Mouse (Mus musculus): ENCODE measurements around the gene Adcyap1r1. TPM values are rescaled to one million over a fixed set of nuclear protein-coding genes. Genes with fewer than 3 reads are reported as not detected.

The Adcyap1r1 gene
- total RNA-seq, 2 experiments from 2014 or later = 137 to 142 TPM

GRCm38 (mm10) chr6:55482471-55482870, 30.7 kb downstream of the Adcyap1r1 start:
- DNase-seq (ENCODE audit: extremely low spot score in 1 of 2, low spot score in 2 of 2) = no peak
- intact Hi-C loops (cut with DNase I) = no loop called here

GRCm38 (mm10) chr6:55483360-55483759, 31.6 kb downstream of the Adcyap1r1 start:
- DNase-seq (ENCODE audit: extremely low spot score in 1 of 2, low spot score in 2 of 2) = no peak
- intact Hi-C loops (cut with DNase I) = no loop called here

GRCm38 (mm10) chr6:55484224-55484623, 32.4 kb downstream of the Adcyap1r1 start:
- intact Hi-C loops (cut with DNase I) = no loop called here
- DNase-seq (ENCODE audit: extremely low spot score in 1 of 2, low spot score in 2 of 2) = peak in 1 of 2 experiments; percentile 44

GRCm38 (mm10) chr6:55485216-55485615, 33.4 kb downstream of the Adcyap1r1 start:
- intact Hi-C loops (cut with DNase I) = no loop called here
- no peak for DNase-seq (ENCODE audit: extremely low spot score in 1 of 2, low spot score in 2 of 2)

- intact Hi-C loops (cut with DNase I) = no loop called here
- no peak for DNase-seq (ENCODE audit: extremely low spot score in 1 of 2, low spot score in 2 of 2)
Observed at GRCm38 (mm10) chr6:55487726-55488125, 35.9 kb downstream of the Adcyap1r1 start.

- intact Hi-C loops (cut with DNase I) = no loop called here
- DNase-seq (ENCODE audit: extremely low spot score in 1 of 2, low spot score in 2 of 2) = no peak
Observed at GRCm38 (mm10) chr6:55496201-55496600, 44.4 kb downstream of the Adcyap1r1 start.

GRCm38 (mm10) chr6:55498753-55499152, 47.0 kb downstream of the Adcyap1r1 start:
- intact Hi-C loops (cut with DNase I) = no loop called here
- no peak for DNase-seq (ENCODE audit: extremely low spot score in 1 of 2, low spot score in 2 of 2)

- DNase-seq (ENCODE audit: extremely low spot score in 1 of 2, low spot score in 2 of 2) = no peak
- intact Hi-C loops (cut with DNase I) = loop anchor here (5.0 kb wide), 1 partner anchor 39 kb away; no protein-coding TSS in a partner anchor
Observed at GRCm38 (mm10) chr6:55501061-55501460, 49.3 kb downstream of the Adcyap1r1 start.

- DNase-seq (ENCODE audit: extremely low spot score in 1 of 2, low spot score in 2 of 2) = no peak
- intact Hi-C loops (cut with DNase I) = loop anchor here (5.0 kb wide), 1 partner anchor 40 kb away; no protein-coding TSS in a partner anchor
Observed at GRCm38 (mm10) chr6:55502309-55502708, 50.5 kb downstream of the Adcyap1r1 start.

- peak; percentile 46 to 72 for DNase-seq (ENCODE audit: extremely low spot score in 1 of 2, low spot score in 2 of 2)
- intact Hi-C loops (cut with DNase I) = loop anchor here (2.0 to 5.0 kb wide), 3 partner anchors 43 to 128 kb away; partner anchors contain the start of gene Ghrhr
Observed at GRCm38 (mm10) chr6:55504797-55505488, 53.2 kb downstream of the Adcyap1r1 start.

GRCm38 (mm10) chr6:55506519-55506918, 54.7 kb downstream of the Adcyap1r1 start:
- no peak for DNase-seq (ENCODE audit: extremely low spot score in 1 of 2, low spot score in 2 of 2)
- intact Hi-C loops (cut with DNase I) = loop anchor here (5.0 kb wide), 1 partner anchor 129 kb away; the partner anchor contains the start of gene Ghrhr

- intact Hi-C loops (cut with DNase I) = loop anchor here (5.0 kb wide), 1 partner anchor 132 kb away; the partner anchor contains the start of gene Ghrhr
- no peak for DNase-seq (ENCODE audit: extremely low spot score in 1 of 2, low spot score in 2 of 2)
Observed at GRCm38 (mm10) chr6:55509130-55509870, 57.5 kb downstream of the Adcyap1r1 start.

- peak; percentile 81 to 84 for DNase-seq (ENCODE audit: extremely low spot score in 1 of 2, low spot score in 2 of 2)
- intact Hi-C loops (cut with DNase I) = loop anchor here (2.0 kb wide), 1 partner anchor 279 kb away; no protein-coding TSS in a partner anchor
Observed at GRCm38 (mm10) chr6:55511212-55512065, 59.7 kb downstream of the Adcyap1r1 start.

- intact Hi-C loops (cut with DNase I) = no loop called here
- no peak for DNase-seq (ENCODE audit: extremely low spot score in 1 of 2, low spot score in 2 of 2)
Observed at GRCm38 (mm10) chr6:55512066-55512703, 60.4 kb downstream of the Adcyap1r1 start.

- no peak for DNase-seq (ENCODE audit: extremely low spot score in 1 of 2, low spot score in 2 of 2)
- intact Hi-C loops (cut with DNase I) = no loop called here
Observed at GRCm38 (mm10) chr6:55513477-55513876, 61.7 kb downstream of the Adcyap1r1 start.

- peak; percentile 82 to 83 for DNase-seq (ENCODE audit: extremely low spot score in 1 of 2, low spot score in 2 of 2)
- intact Hi-C loops (cut with DNase I) = loop anchor here (1.0 to 5.0 kb wide), 3 partner anchors 158 to 431 kb away; no protein-coding TSS in a partner anchor
Observed at GRCm38 (mm10) chr6:55519605-55520201, 67.9 kb downstream of the Adcyap1r1 start.

- peak; percentile 68 to 70 for DNase-seq (ENCODE audit: extremely low spot score in 1 of 2, low spot score in 2 of 2)
- intact Hi-C loops (cut with DNase I) = loop anchor here (5.0 kb wide), 2 partner anchors 157 to 292 kb away; no protein-coding TSS in a partner anchor
Observed at GRCm38 (mm10) chr6:55520237-55521095, 68.7 kb downstream of the Adcyap1r1 start.
